Mouse (Mus musculus): Measurements from ENCODE around the gene Fam83f.

Fam83f gene

GRCm38 (mm10) chr15:80672810-80673209, 1.2 kb downstream of the Fam83f start:
- DNase-seq = no peak

GRCm38 (mm10) chr15:80673337-80674095, 1.9 kb downstream of the Fam83f start:
- DNase-seq = no peak

GRCm38 (mm10) chr15:80674700-80675099, 3.1 kb downstream of the Fam83f start:
- DNase-seq = no peak

GRCm38 (mm10) chr15:80679515-80680215, 8.0 kb downstream of the Fam83f start:
- no peak for DNase-seq

GRCm38 (mm10) chr15:80680347-80681030, 8.8 kb downstream of the Fam83f start:
- no peak for DNase-seq

GRCm38 (mm10) chr15:80681466-80681881, 9.8 kb downstream of the Fam83f start:
- no peak for DNase-seq

- no peak for DNase-seq
Measured at GRCm38 (mm10) chr15:80682343-80682742, 10.7 kb downstream of the Fam83f start.

- DNase-seq = no peak
Measured at GRCm38 (mm10) chr15:80683151-80683550, 11.5 kb downstream of the Fam83f start.

GRCm38 (mm10) chr15:80683990-80684389, 12.3 kb downstream of the Fam83f start:
- DNase-seq = no peak

GRCm38 (mm10) chr15:80684786-80685602, 13.3 kb downstream of the Fam83f start:
- no peak for DNase-seq

GRCm38 (mm10) chr15:80685603-80685895, 13.9 kb downstream of the Fam83f start:
- DNase-seq = no peak

- DNase-seq = no peak
Measured at GRCm38 (mm10) chr15:80688536-80688935, 16.9 kb downstream of the Fam83f start.

GRCm38 (mm10) chr15:80693492-80693891, 21.8 kb downstream of the Fam83f start:
- DNase-seq = no peak

GRCm38 (mm10) chr15:80694125-80694910, 22.7 kb downstream of the Fam83f start:
- DNase-seq = peak; percentile 45 to 55

GRCm38 (mm10) chr15:80697564-80697963, 25.9 kb downstream of the Fam83f start:
- peak; percentile 74 to 85 for DNase-seq

- DNase-seq = no peak
Measured at GRCm38 (mm10) chr15:80701481-80702257, 30.0 kb downstream of the Fam83f start.

- DNase-seq = no peak
Measured at GRCm38 (mm10) chr15:80702910-80703309, 31.3 kb downstream of the Fam83f start.

- no peak for DNase-seq
Measured at GRCm38 (mm10) chr15:80703495-80703894, 31.8 kb downstream of the Fam83f start.

- peak; percentile 72 to 83 for DNase-seq
Measured at GRCm38 (mm10) chr15:80704267-80704666, 32.6 kb downstream of the Fam83f start.

- peak in 1 of 2 experiments; percentile 57 for DNase-seq
Measured at GRCm38 (mm10) chr15:80705828-80706549, 34.3 kb downstream of the Fam83f start.

GRCm38 (mm10) chr15:80706596-80706995, 34.9 kb downstream of the Fam83f start:
- DNase-seq = no peak
